ENCODE assay signal across 8 mouse cellular contexts in genomic region chr13:72639441-72640130, GRCm38 (mm10). TPM values are rescaled to one million over a fixed set of nuclear protein-coding genes. Genes with fewer than 3 reads are reported as not detected.
A peak's percentile ranks its signal among the peaks of the same experiment; 100 is the strongest.
DNase-seq lines count a peak whose midpoint lies in the region; ATAC-seq lines count a peak whose summit lies in the region.

No protein-coding gene starts in this region.

- no peaks in the 10 kb centered on the region for H3K9me3 ChIP-seq in embryonic facial prominence, embryonic 10.5 days
- no peaks in the 10 kb centered on the region for H3K9me3 ChIP-seq in hindbrain, embryonic 14.5 days (ENCODE audit: control insufficient read depth, low read length)

- intact Hi-C loops in left cerebral cortex, postnatal 36 days (cut with DNase I), result no loop called here

- peaks cover 96% of the 10 kb centered on the region for H3K27me3 ChIP-seq in embryonic facial prominence, embryonic 10.5 days (replicated peaks; ENCODE audit: low read depth, poor library complexity, severe bottlenecking)
- H3K27me3 ChIP-seq in hindbrain, embryonic 14.5 days (ENCODE audit: control insufficient read depth, insufficient read depth, low read length), result peaks cover 83% of the 10 kb centered on the region

- H3K9ac ChIP-seq in hindbrain, embryonic 14.5 days, result peak overlapping the region; percentile 32

- under 1% methylated on average over 32 of the region's 32 CpGs for WGBS in embryonic facial prominence, embryonic 10.5 days
- 2% methylated on average over 32 of the region's 32 CpGs for WGBS in hindbrain, embryonic 14.5 days

- peaks cover 40% of the 10 kb centered on the region for H3K4me1 ChIP-seq in embryonic facial prominence, embryonic 10.5 days
- peaks cover 28% of the 10 kb centered on the region for H3K4me1 ChIP-seq in hindbrain, embryonic 14.5 days (replicated peaks; ENCODE audit: control insufficient read depth, insufficient read depth, low read length)

- no peak overlapping the region; the same call in 1 of the 2 replicates for H3K27ac ChIP-seq in embryonic facial prominence, embryonic 10.5 days (replicated peaks)
- H3K27ac ChIP-seq in hindbrain, embryonic 14.5 days, result peak overlapping the region; percentile 32; the same call in 1 of the 2 replicates

- H3K4me2 ChIP-seq in hindbrain, embryonic 14.5 days (replicated peaks), result peak overlapping the region; percentile 64

- no peak for DNase-seq in cerebellum, adult 9-10 months
- DNase-seq in 3134 (ENCODE audit: extremely low read depth, insufficient read length, low spot score), result peak; percentile 86
- peak; percentile 62 for DNase-seq in embryonic facial prominence, embryonic 10.5 days (ENCODE audit: low spot score)
- DNase-seq in hindbrain, embryonic 14.5 days (ENCODE audit: low spot score), result peak; percentile 53
- DNase-seq in layer of hippocampus, adult 8-10 months (ENCODE audit: low spot score in 2 of 2), result no peak
- DNase-seq in left cerebral cortex, postnatal 36 days (ENCODE audit: low spot score in 2 of 2), result no peak

- H3K4me3 ChIP-seq in embryonic facial prominence, embryonic 10.5 days, result peak overlapping the region; percentile 55
- peak overlapping the region; percentile 29 for H3K4me3 ChIP-seq in hindbrain, embryonic 14.5 days (replicated peaks; ENCODE audit: low read length)

- peak; percentile 47 for ATAC-seq in cerebellum, adult (ENCODE audit: insufficient number of reproducible peaks, low FRiP score, low TSS enrichment)
- peak; percentile 67 for ATAC-seq in hindbrain, embryonic 14.5 days (ENCODE audit: low FRiP score)
- peak; percentile 42; the same call in 1 of the 2 replicates for ATAC-seq in megakaryocyte progenitor cell, adult 5-6 weeks (replicated peaks; ENCODE audit: poor library complexity)

- H3K36me3 ChIP-seq in embryonic facial prominence, embryonic 10.5 days (replicated peaks), result no peaks in the 10 kb centered on the region
- no peaks in the 10 kb centered on the region for H3K36me3 ChIP-seq in hindbrain, embryonic 14.5 days (replicated peaks; ENCODE audit: control insufficient read depth, insufficient read depth)

RNA-seq across cellular contexts. Expression of gene Irx2, which starts 11.0 kb away (rescaled TPM):
- 4.8 and 8.2 TPM in 2 replicates for polyA plus RNA-seq in embryonic facial prominence, embryonic 10.5 days (2016; fragmentation: Nextera tagmentation; extraction: Ambion mirVana)
- polyA plus RNA-seq in hindbrain, embryonic 14.5 days (2014; fragmentation: Nextera tagmentation; extraction: Ambion mirVana), result 23.4 and 31.8 TPM in 2 replicates
- not detected in 2 replicates for total RNA-seq in megakaryocyte progenitor cell, adult 5-6 weeks (2015)
- total RNA-seq in megakaryocyte progenitor cell, adult 5-6 weeks (2017), result not detected in 2 replicates
- under 1 TPM in 1 of 4 experiments, not detected in 3; 0.27 TPM for total RNA-seq in layer of hippocampus, adult 8-10 months (2022)
- total RNA-seq in left cerebral cortex, postnatal 36 days (2021), result not detected

Comparison
In these comparisons a context has a peak if more than half of its experiments do, and no peak if none do; other contexts are left out.
1. DNase-seq: peak in 3134 (single experiment), embryonic facial prominence, embryonic 10.5 days (single experiment) and hindbrain, embryonic 14.5 days (single experiment); none in cerebellum, adult 9-10 months (single experiment), layer of hippocampus, adult 8-10 months (0 of 2) and left cerebral cortex, postnatal 36 days (0 of 2).
2. Peak in every context shown above with its lines, with median percentiles within 50 percentile points of each other: ATAC-seq.